Mouse (Mus musculus) kidney, postnatal 36 days (tissue): ENCODE results near the gene Gm20388.

Experiments used
- DNase-seq, 2 experiments: peaks; one replicate each; pipeline ENCODE4 v3.0.0; 2021 to 2022; ENCODE audit warnings: mixed read lengths in 2 of 2

The Gm20388 gene

DNA sequence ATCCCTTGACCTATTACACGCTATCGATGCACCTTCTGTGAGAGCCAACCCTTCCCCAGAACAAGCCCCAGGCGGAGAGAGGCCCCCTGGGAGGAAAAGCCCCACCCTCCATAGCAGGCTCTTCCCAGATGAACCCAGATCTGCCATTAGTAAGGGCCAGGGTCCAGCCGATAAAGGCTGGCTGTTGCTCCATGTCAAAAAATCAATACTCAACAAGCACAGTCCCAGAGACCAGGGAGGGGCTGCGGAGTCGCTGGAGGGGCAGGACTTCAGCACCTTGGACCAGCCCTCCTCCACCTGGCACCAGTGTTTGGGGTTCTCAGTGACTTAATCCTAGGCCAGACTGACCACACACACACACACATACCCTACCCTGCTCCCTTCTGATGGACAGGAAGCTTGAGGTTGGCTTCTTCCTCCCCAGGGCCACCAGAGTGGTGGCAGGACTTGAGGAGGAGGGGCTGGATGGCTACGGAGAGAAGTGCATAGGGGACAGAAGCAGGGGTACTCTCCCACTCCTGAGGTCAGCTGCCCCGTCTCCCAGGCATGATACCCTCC is 2407.4 kb downstream of the Gm20388 start:
- DNase-seq, result no peak

DNA sequence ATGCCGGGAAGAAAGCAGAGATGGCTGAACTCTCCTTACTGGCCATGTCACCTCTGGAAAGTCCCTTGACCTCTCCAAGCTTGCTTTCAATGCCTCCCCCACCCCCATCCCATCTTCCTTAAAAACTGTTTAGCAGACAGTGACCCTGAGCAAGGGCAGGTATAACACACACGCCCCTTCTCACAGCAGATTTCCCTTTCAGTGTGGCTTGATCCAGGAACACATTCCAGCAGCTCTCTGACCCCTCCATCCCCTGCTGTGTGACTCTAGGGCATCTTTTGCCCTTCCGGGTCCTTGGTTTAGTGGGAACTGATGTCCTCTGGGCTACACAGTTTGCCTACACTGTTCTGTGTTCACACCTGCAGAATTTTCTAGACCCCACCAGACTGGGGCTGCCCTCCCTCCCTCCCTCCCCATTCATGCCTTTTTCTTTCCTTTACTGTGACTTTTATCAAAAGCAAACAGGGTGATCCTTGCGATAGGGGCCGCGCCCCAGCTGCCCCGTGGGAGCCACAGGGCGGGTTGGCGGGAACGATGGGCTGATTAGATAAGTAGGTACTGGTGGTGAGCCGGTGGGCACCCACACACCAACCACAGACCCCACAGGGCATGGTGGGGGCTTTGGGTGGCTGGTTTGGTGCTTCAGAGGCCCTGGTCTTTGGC is 2408.5 kb downstream of the Gm20388 start:
- DNase-seq, result no peak

- DNase-seq, result no peak
These were observed 2409.1 kb downstream of the Gm20388 start for GRCm38 (mm10) chr8:122319708-122320075.

DNA sequence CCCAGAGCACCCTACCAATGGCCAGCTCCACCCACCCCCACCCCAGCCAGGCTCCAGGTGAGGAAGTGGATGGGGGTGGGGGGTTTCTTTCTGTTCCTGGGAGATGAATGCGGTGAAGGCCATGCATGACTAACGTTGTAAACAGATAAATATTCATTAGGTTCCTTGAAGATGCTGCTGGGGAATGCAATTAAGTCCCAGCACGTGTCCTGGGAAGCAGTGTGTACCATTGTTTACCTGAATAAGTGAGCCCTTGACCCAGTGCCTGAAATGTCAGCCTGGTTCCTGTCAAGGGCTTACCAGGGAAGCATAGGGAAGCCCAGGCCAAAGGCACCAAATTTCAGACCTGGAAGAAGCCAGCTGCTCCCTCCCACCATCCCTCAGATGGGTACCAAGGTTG is 2409.9 kb downstream of the Gm20388 start:
- DNase-seq, result no peak

GRCm38 (mm10) chr8:122321455-122321921 is 2410.8 kb downstream of the Gm20388 start:
- no peak for DNase-seq

DNA sequence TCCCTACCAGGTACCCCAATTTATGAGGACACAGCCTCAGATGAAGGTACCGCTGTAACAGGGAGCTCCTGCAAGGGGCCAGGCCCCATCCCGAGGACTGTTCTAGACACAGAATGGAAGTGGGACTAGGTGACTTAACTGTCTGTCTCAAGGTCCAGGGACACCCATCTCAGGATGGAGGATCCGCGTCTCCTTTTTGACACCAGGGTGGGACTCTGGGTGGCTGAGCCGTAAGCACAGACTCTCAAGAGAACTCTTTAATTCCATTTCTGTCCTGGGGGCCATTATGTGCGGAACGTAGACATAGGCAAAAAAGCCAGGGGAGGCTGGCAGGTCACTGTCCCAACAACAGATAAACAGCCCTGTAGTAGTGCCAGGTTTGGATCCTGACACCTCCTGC is 2411.5 kb downstream of the Gm20388 start:
- no peak for DNase-seq

DNA sequence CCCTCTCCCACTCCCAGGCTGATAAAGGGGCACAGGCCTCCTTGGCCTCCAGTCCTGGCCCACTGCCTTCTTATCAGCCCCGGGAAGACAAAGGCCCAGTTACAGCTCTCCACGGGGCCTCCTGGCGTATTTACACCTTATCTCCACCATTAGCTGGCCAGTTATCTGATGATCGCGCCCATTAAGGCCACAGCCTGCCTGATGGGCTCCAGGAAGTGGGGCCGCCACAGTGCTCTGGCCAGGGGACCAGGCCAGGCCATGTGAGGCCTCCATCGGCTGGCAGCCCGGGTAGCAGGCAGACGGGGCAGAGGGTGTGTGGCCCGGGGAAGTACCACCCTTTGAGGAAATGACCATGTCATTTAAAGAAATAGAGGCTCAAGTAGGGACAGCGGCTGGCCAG is 2412.2 kb downstream of the Gm20388 start:
- DNase-seq, result peak in 1 of 2 experiments; percentile 11

GRCm38 (mm10) chr8:122323951-122324402 is 2413.3 kb downstream of the Gm20388 start:
- DNase-seq, result peak; percentile 19 to 55

GRCm38 (mm10) chr8:122325196-122325595 is 2414.6 kb downstream of the Gm20388 start:
- DNase-seq, result no peak

- DNase-seq, result no peak
These were observed 2415.5 kb downstream of the Gm20388 start for GRCm38 (mm10) chr8:122326114-122326542.

DNA sequence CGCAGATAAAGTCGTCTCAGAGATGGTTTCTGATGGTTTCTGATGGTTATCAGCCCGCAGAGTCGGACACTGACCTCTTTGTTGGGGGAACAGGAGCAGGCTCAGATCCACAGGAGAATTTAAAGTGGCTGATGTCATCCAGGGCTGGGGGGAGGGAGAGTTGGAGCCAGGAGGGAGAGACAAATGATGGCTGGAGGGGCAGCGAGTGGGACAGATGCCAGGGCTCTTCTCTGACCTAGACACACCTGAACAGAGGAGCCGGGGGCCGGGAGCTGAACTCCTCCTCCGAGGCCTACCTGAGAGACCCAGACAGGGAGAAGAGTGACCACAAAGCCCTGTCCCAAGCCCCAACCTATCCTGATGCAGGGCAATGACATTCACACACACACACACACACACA is 2418.4 kb downstream of the Gm20388 start:
- DNase-seq, result no peak

DNA sequence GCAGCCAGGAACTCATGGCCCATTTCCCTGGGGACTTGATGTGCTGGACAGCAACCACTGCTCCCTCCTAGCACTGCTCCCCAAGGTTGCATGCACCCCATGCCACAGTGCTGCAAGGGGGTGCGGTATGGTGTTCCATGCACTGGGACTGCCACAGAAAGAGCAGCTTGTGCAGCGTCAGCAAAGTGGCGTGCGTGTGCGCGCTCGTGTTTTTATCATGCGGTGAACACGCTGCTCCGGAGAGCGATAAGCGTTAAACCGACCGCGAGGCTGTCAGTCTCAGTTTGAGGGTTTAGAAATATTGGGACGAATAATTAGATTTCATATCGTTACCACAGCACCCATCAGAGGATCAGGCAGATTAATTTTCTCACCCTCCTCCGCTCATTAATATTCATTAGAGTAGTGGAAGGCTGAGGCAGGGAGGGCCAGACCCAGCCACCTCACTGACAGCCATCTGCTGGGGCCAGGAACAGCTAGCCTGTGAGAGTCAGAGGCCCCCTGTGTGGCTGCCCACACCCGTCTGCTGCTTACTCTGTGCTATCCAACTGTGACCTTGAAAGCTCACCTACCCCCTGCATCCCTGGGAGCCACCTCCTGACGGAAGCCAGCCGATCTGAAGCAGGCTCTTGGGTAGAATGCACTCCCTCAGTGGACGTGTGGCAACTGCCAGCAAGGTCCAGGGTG is 2419.1 kb downstream of the Gm20388 start:
- no peak for DNase-seq

DNA sequence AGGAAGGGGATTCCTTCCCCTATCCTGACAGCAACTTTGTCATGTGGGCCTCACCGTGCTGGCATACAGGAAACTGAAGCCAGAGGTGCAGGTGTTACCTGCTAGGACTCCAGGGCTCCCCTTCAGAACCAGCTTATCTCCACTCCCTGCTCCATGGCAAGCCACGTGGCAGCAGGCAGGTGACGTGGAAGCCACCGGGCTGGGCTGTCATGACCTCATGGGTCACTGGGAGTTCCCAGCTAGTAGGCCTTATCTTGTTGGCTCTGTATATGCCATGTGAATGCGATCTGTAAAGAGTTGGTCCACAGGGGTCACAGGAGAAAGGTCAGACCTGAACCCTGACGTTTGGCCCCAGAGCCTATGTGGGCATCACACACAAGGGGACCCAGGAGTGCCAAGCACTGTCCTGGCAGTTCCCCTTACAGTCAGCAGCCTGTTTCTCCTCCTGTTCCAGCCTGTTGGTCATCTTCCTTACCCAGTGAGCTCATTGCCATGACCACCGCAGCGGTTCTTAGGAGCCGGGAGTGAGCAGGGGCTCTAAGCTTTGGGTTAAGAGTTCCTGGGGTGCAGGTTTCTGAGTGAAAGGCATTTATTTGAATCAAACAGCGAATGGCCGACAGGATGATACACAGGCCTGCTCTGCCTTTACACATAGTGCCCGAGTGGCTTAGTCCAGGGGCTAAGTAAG is 2419.9 kb downstream of the Gm20388 start:
- DNase-seq, result no peak

GRCm38 (mm10) chr8:122331134-122331523 is 2420.5 kb downstream of the Gm20388 start:
- peak; percentile 81 to 84 for DNase-seq

GRCm38 (mm10) chr8:122332753-122333506 is 2422.3 kb downstream of the Gm20388 start:
- peak; percentile 77 to 91 for DNase-seq

DNA sequence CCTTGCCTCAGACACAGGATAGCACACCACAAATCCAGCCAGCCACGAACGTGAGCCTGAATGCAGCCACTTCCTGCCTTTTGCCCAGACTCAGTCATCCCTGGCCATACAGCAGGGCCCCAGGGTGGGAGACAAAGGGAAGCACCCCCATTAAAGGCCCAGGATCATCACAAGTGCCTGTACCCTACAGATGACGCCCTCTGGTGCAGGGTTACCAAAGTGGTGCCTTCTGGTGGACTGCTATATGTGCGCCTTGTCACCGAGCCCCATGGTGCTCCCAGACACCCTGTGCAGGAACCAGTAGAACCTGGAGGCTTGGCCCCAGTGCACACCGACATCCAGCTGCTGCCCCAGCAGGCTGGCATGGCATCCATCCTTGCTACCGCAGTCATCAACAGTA is 2422.9 kb downstream of the Gm20388 start:
- DNase-seq, result no peak

- peak in 1 of 2 experiments; percentile 18 for DNase-seq
These were observed 2424.3 kb downstream of the Gm20388 start for GRCm38 (mm10) chr8:122334791-122335490.

DNA sequence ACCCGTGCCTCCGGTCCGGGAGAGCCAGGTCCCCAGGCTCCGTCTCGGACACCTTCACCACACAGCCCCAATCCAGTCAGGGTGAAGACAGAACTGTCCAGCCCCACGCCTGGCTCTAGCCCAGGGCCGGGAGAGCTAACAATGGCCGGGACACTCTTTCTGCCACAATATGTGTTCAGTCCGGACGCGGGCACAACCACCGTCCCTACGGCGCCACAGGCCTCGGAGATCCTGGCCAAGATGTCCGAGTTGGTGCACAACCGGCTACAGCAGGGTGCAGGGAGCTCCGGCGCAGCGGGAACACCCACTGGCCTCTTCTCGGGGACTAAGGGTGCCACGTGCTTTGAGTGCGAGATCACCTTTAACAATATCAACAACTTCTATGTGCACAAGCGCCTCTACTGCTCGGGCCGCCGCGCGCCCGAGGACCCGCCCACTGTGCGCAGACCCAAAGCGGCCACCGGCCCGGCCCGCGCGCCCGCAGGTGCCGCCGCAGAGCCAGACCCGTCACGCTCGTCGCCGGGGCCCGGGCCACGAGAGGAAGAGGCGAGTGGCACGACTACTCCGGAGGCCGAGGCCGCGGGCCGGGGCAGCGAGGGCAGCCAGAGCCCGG is 2425.1 kb downstream of the Gm20388 start:
- DNase-seq, result peak; percentile 21 to 65

DNA sequence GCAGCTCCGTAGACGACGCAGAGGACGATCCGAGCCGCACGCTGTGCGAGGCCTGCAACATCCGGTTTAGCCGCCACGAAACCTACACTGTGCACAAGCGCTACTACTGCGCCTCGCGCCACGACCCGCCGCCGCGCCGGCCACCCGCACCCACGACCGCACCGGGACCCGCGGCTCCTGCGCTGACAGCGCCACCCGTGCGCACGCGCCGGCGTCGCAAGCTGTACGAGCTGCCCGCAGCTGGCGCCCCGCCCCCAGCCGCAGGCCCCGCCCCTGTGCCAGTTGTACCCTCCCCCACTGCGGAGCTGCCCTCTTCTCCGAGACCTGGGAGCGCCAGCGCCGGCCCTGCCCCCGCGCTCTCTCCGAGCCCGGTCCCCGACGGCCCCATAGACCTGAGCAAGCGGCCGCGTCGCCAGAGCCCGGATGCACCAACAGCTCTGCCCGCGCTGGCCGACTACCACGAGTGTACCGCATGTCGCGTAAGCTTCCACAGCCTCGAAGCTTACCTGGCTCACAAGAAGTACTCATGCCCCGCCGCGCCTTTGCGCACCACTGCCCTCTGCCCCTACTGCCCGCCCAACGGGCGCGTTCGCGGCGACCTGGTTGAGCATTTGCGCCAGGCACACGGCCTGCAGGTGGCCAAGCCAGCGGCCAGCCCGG is 2425.7 kb downstream of the Gm20388 start:
- DNase-seq, result peak; percentile 47 to 77

GRCm38 (mm10) chr8:122338852-122339251 is 2428.2 kb downstream of the Gm20388 start:
- no peak for DNase-seq

DNA sequence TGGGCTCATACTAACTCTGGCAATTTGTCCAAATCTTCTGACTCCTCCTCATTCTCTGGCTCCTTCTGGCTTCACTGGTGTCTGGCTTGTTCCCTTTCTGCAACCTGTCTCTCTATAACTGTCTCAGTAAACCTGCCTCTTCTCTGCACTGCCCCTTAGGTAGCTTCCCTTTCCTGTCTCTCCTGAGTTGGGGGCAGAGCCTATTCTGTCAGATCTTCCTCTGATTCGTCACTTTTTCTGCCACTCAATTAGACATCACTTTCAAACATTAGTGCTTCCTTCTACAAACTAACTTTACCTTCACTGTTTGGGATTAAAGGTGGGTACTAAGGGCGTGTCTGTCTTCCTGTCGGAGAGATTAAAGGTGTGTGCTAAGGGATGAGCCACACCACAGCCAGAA is 2430.1 kb downstream of the Gm20388 start:
- DNase-seq, result no peak
